Mouse (Mus musculus): ENCODE measurements around the gene Plcd1. TPM values are rescaled to one million over a fixed set of nuclear protein-coding genes. Genes with fewer than 3 reads are reported as not detected.

Gene Plcd1
- polyA plus RNA-seq, 1 experiment from 2014 or later, result 6.5 TPM

- no peak overlapping the region for H3K27ac ChIP-seq (ENCODE audit: low read depth, low read length)
- H3K4me1 ChIP-seq (replicated peaks; ENCODE audit: control insufficient read depth, insufficient read depth, low read length), result no peaks in the 10 kb centered on the region
- H3K36me3 ChIP-seq (ENCODE audit: control insufficient read depth, insufficient read depth), result no peaks in the 10 kb centered on the region
- WGBS, result 86% methylated on average over 18 of the region's 18 CpGs
- no peaks in the 10 kb centered on the region for H3K27me3 ChIP-seq (replicated peaks; ENCODE audit: control insufficient read depth, insufficient read depth, low read length)
- no peak overlapping the region for H3K9ac ChIP-seq (ENCODE audit: low read depth, low read length)
- H3K4me3 ChIP-seq (ENCODE audit: low read depth, low read length), result no peak overlapping the region
- no peak overlapping the region for H3K4me2 ChIP-seq (replicated peaks; ENCODE audit: low read depth)
- no peak for TF ChIP-seq CTCF (IDR thresholded peaks at IDR 0.05; ENCODE audit: low read depth)
- H3K9me3 ChIP-seq (ENCODE audit: control insufficient read depth), result no peaks in the 10 kb centered on the region
- ATAC-seq, result no peak
These were observed 29.5 kb upstream of the Plcd1 start for GRCm38 (mm10) chr9:119122596-119123369.

- H3K4me3 ChIP-seq (ENCODE audit: low read depth, low read length), result no peak overlapping the region
- no peak overlapping the region for H3K4me2 ChIP-seq (replicated peaks; ENCODE audit: low read depth)
- ATAC-seq, result no peak
- H3K9me3 ChIP-seq (ENCODE audit: control insufficient read depth), result no peaks in the 10 kb centered on the region
- no peak overlapping the region for H3K27ac ChIP-seq (ENCODE audit: low read depth, low read length)
- H3K36me3 ChIP-seq (ENCODE audit: control insufficient read depth, insufficient read depth), result no peaks in the 10 kb centered on the region
- no peaks in the 10 kb centered on the region for H3K4me1 ChIP-seq (replicated peaks; ENCODE audit: control insufficient read depth, insufficient read depth, low read length)
- WGBS, result 48% methylated on average over 3 of the region's 3 CpGs
- TF ChIP-seq CTCF (IDR thresholded peaks at IDR 0.05; ENCODE audit: low read depth), result no peak
- no peak overlapping the region for H3K9ac ChIP-seq (ENCODE audit: low read depth, low read length)
- H3K27me3 ChIP-seq (replicated peaks; ENCODE audit: control insufficient read depth, insufficient read depth, low read length), result no peaks in the 10 kb centered on the region
These were observed 26.9 kb upstream of the Plcd1 start for GRCm38 (mm10) chr9:119120168-119120560.

GRCm38 (mm10) chr9:119119409-119120167, 26.3 kb upstream of the Plcd1 start:
- no peak for TF ChIP-seq CTCF (IDR thresholded peaks at IDR 0.05; ENCODE audit: low read depth)
- Histone ChIP-seq H3K27ac (ENCODE audit: low read depth, low read length) (no peak overlapping the region), H3K9me3 (ENCODE audit: control insufficient read depth) (no peaks in the 10 kb centered on the region), H3K27me3 (replicated peaks; ENCODE audit: control insufficient read depth, insufficient read depth, low read length) (no peaks in the 10 kb centered on the region), H3K4me3 (ENCODE audit: low read depth, low read length) (no peak overlapping the region), H3K4me2 (replicated peaks; ENCODE audit: low read depth) (no peak overlapping the region), H3K36me3 (ENCODE audit: control insufficient read depth, insufficient read depth) (no peaks in the 10 kb centered on the region), H3K4me1 (replicated peaks; ENCODE audit: control insufficient read depth, insufficient read depth, low read length) (no peaks in the 10 kb centered on the region), H3K9ac (ENCODE audit: low read depth, low read length) (no peak overlapping the region)
- no peak for ATAC-seq
- WGBS, result 87% methylated on average over 19 of the region's 19 CpGs

GRCm38 (mm10) chr9:119114911-119115310, 21.6 kb upstream of the Plcd1 start:
- H3K9ac ChIP-seq (ENCODE audit: low read depth, low read length), result no peak overlapping the region
- no peak overlapping the region for H3K27ac ChIP-seq (ENCODE audit: low read depth, low read length)
- TF ChIP-seq CTCF (IDR thresholded peaks at IDR 0.05; ENCODE audit: low read depth), result no peak
- 88% methylated on average over 17 of the region's 17 CpGs for WGBS
- no peak overlapping the region for H3K4me3 ChIP-seq (ENCODE audit: low read depth, low read length)
- H3K4me2 ChIP-seq (replicated peaks; ENCODE audit: low read depth), result no peak overlapping the region
- H3K9me3 ChIP-seq (ENCODE audit: control insufficient read depth), result no peaks in the 10 kb centered on the region
- H3K4me1 ChIP-seq (replicated peaks; ENCODE audit: control insufficient read depth, insufficient read depth, low read length), result no peaks in the 10 kb centered on the region
- H3K27me3 ChIP-seq (replicated peaks; ENCODE audit: control insufficient read depth, insufficient read depth, low read length), result no peaks in the 10 kb centered on the region
- no peak for ATAC-seq
- no peaks in the 10 kb centered on the region for H3K36me3 ChIP-seq (ENCODE audit: control insufficient read depth, insufficient read depth)

GRCm38 (mm10) chr9:119110640-119111039, 17.3 kb upstream of the Plcd1 start:
- Histone ChIP-seq H3K27ac (ENCODE audit: low read depth, low read length) (no peak overlapping the region), H3K36me3 (ENCODE audit: control insufficient read depth, insufficient read depth) (no peaks in the 10 kb centered on the region), H3K4me3 (ENCODE audit: low read depth, low read length) (no peak overlapping the region), H3K9ac (ENCODE audit: low read depth, low read length) (no peak overlapping the region), H3K4me2 (replicated peaks; ENCODE audit: low read depth) (no peak overlapping the region), H3K27me3 (replicated peaks; ENCODE audit: control insufficient read depth, insufficient read depth, low read length) (no peaks in the 10 kb centered on the region), H3K4me1 (replicated peaks; ENCODE audit: control insufficient read depth, insufficient read depth, low read length) (no peaks in the 10 kb centered on the region), H3K9me3 (ENCODE audit: control insufficient read depth) (no peaks in the 10 kb centered on the region)
- WGBS, result 39% methylated on average over 3 of the region's 3 CpGs
- no peak for ATAC-seq
- no peak for TF ChIP-seq CTCF (IDR thresholded peaks at IDR 0.05; ENCODE audit: low read depth)

GRCm38 (mm10) chr9:119109685-119110353, 16.5 kb upstream of the Plcd1 start:
- H3K27ac ChIP-seq (ENCODE audit: low read depth, low read length), result no peak overlapping the region
- H3K36me3 ChIP-seq (ENCODE audit: control insufficient read depth, insufficient read depth), result no peaks in the 10 kb centered on the region
- WGBS, result 57% methylated on average over 12 of the region's 12 CpGs
- H3K4me2 ChIP-seq (replicated peaks; ENCODE audit: low read depth), result no peak overlapping the region
- H3K27me3 ChIP-seq (replicated peaks; ENCODE audit: control insufficient read depth, insufficient read depth, low read length), result no peaks in the 10 kb centered on the region
- no peak for TF ChIP-seq CTCF (IDR thresholded peaks at IDR 0.05; ENCODE audit: low read depth)
- no peak overlapping the region for H3K9ac ChIP-seq (ENCODE audit: low read depth, low read length)
- H3K4me1 ChIP-seq (replicated peaks; ENCODE audit: control insufficient read depth, insufficient read depth, low read length), result no peaks in the 10 kb centered on the region
- H3K4me3 ChIP-seq (ENCODE audit: low read depth, low read length), result no peak overlapping the region
- no peak for ATAC-seq
- no peaks in the 10 kb centered on the region for H3K9me3 ChIP-seq (ENCODE audit: control insufficient read depth)
